Mouse (Mus musculus) midbrain, embryonic 16.5 days (tissue): ENCODE measurements around the gene Patl2. TPM values are rescaled to one million over a fixed set of nuclear protein-coding genes. Genes with fewer than 3 reads are reported as not detected.
A peak's percentile ranks its signal among the peaks of the same experiment; 100 is the strongest.
"Not testable (repeated sequence)": the region's sequence is repeated elsewhere in the genome, so short reads cannot be mapped to it uniquely, and the experiment has no call there.

Experiments
- ATAC-seq: fragments of 200-750 bp; cut with Nextera tagmentation; 2 replicates; pipeline ENCODE4 v1.8.0; 2017; ENCODE audit warnings: moderate TSS enrichment
- H3K27ac ChIP-seq: fragments of 300-500 bp; sonication (generic); 2 replicates; pipeline ENCODE4 v1.5.1; 2014; ENCODE audit warnings: mild to moderate bottlenecking, low read length, mixed read lengths
- H3K27me3 ChIP-seq: fragments of 300-500 bp; sonication (generic); 2 replicates; pipeline ENCODE4 v1.6.1; 2014; ENCODE audit warnings: low read depth, low read length, mixed read lengths; ENCODE audit not compliant: control insufficient read depth, insufficient read depth
- H3K36me3 ChIP-seq: fragments of 300-500 bp; sonication (generic); 2 replicates; pipeline ENCODE4 v1.6.1; 2014; ENCODE audit warnings: mild to moderate bottlenecking, low read length, moderate library complexity, mixed read lengths; ENCODE audit not compliant: control insufficient read depth, insufficient read depth
- H3K4me1 ChIP-seq: fragments of 300-500 bp; sonication (generic); 2 replicates; pipeline ENCODE4 v1.6.1; 2014; ENCODE audit warnings: mild to moderate bottlenecking, low read length, mixed read lengths; ENCODE audit not compliant: control insufficient read depth, insufficient read depth
- H3K4me2 ChIP-seq: fragments of 300-500 bp; sonication (generic); 2 replicates; pipeline ENCODE4 v1.6.1; 2014; ENCODE audit warnings: mild to moderate bottlenecking, low read length, mixed read lengths
- H3K4me3 ChIP-seq: fragments of 300-500 bp; sonication (generic); 2 replicates; pipeline ENCODE4 v1.5.1; 2014; ENCODE audit warnings: low read depth, mild to moderate bottlenecking, low read length, moderate library complexity, mixed read lengths
- H3K9ac ChIP-seq: fragments of 300-500 bp; sonication (generic); 2 replicates; pipeline ENCODE4 v1.6.1; 2014; ENCODE audit warnings: low read depth, low read length, mixed read lengths
- H3K9me3 ChIP-seq: fragments of 300-500 bp; sonication (generic); replicated peaks from 2 replicates; pipeline ENCODE4 v1.6.1; 2014; ENCODE audit warnings: mild to moderate bottlenecking, low read length, mixed read lengths; ENCODE audit not compliant: control insufficient read depth, poor library complexity, severe bottlenecking
- WGBS: fragments of 180-500 bp; shearing (Covaris S2); extraction: QIAGEN DNeasy Blood & Tissue Kit; methylation state at CpG from one replicate; pipeline ENCODE4 v1.1.7; 2014; 5-methylcytosine and 5-hydroxymethylcytosine counted together
- polyA plus RNA-seq: library from polyadenylated mRNA; unstranded; fragments of >200 nt; fragmentation: Nextera tagmentation; extraction: Ambion mirVana; gene quantifications from 2 replicates; pipeline ENCODE4 v1.2.1, GENCODE M21; 2015

The Patl2 gene
- polyA plus RNA-seq, 1 experiment from 2014 or later, result not detected

GRCm38 (mm10) chr2:122117961-122118958, 67.7 kb downstream of the Patl2 start, which contains the start of gene Spg11:
TSS of gene Spg11 (minus strand) at chr2:122118386.
- Histone ChIP-seq H3K4me3 (peak within 1 kb of the TSS; percentile 97), H3K9me3 (no peaks in the 10 kb centered on the region), H3K4me1 (peaks cover 10% of the 10 kb centered on the region), H3K9ac (peak within 1 kb of the TSS; percentile 98), H3K4me2 (peak within 1 kb of the TSS; percentile 70), H3K27me3 (no peaks in the 10 kb centered on the region), H3K36me3 (peaks cover 2% of the 10 kb centered on the region; the same call in 1 of the 2 replicates), H3K27ac (peak within 1 kb of the TSS; percentile 97)
- ATAC-seq, result peak; percentile 100
- WGBS, result under 1% methylated on average over 46 of the region's 47 CpGs

DNA sequence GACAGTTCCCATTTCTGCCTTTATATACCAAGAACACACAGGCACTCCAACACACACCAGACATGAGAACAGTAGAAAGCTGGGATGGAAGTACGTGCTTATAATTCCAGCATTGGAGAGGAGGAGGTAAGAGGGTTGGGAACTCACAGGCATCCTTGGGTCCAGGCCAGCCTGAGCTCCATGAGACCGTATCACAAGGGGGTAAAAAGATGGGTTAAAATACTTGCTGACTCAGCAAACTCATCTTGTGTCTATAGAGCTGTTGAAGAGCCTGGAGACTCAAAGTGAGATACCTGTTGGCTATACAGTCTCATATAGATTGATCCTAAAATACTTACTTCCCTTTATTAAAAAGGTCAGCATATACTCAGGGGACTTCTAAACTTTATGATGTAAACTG, 69.1 kb downstream of the Patl2 start:
- Histone ChIP-seq H3K4me2 (peak overlapping the region; percentile 70; the same call in 1 of the 2 replicates), H3K27ac (no peak overlapping the region), H3K4me3 (no peak overlapping the region), H3K9ac (no peak overlapping the region), H3K27me3 (no peaks in the 10 kb centered on the region), H3K4me1 (peaks cover 10% of the 10 kb centered on the region), H3K36me3 (peaks cover 3% of the 10 kb centered on the region), H3K9me3 (no peaks in the 10 kb centered on the region)
- 88% methylated on average over 2 of the region's 2 CpGs for WGBS
- no peak for ATAC-seq

DNA sequence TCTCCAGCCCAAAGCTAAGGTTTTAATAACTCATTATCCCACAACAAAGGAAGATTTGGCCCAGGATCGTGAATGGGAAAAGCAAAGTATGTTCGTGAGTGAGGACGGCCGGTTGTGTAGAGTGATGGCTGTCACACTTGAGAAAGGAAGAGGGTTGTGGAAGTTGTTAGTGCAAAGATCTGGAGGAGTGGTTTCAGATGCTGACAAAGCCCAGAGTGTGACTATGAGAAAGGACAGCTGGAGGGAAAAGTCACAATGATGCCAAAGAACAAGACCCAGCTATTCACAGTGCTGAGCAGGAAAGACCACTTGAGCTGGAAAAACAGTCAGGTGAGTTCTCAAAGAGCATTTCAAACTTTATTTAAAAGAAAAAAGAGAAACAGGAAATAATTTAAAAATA, 76.3 kb downstream of the Patl2 start:
- no peak for ATAC-seq
- H3K4me2 ChIP-seq, result no peak overlapping the region

GRCm38 (mm10) chr2:122108101-122108500, 77.9 kb downstream of the Patl2 start:
- H3K4me2 ChIP-seq, result no peak overlapping the region
- no peaks in the 10 kb centered on the region for H3K4me1 ChIP-seq
- 88% methylated on average over 14 of the region's 14 CpGs for WGBS
- H3K27me3 ChIP-seq, result no peaks in the 10 kb centered on the region
- peaks cover 16% of the 10 kb centered on the region for H3K36me3 ChIP-seq
- no peak overlapping the region for H3K27ac ChIP-seq
- no peak overlapping the region for H3K9ac ChIP-seq
- no peak for ATAC-seq
- no peak overlapping the region for H3K4me3 ChIP-seq
- no peaks in the 10 kb centered on the region for H3K9me3 ChIP-seq

More for the DNA sequence above, 76.3 kb downstream of the Patl2 start:
- 89% methylated on average over 4 of the region's 4 CpGs for WGBS
- no peaks in the 10 kb centered on the region for H3K27me3 ChIP-seq
- H3K27ac ChIP-seq, result no peak overlapping the region
- peaks cover 19% of the 10 kb centered on the region for H3K36me3 ChIP-seq
- no peak overlapping the region for H3K4me3 ChIP-seq
- H3K9me3 ChIP-seq, result no peaks in the 10 kb centered on the region
- H3K9ac ChIP-seq, result no peak overlapping the region
- no peaks in the 10 kb centered on the region for H3K4me1 ChIP-seq

- no peak for ATAC-seq
- Histone ChIP-seq H3K27ac (no peak overlapping the region), H3K27me3 (no peaks in the 10 kb centered on the region), H3K4me3 (no peak overlapping the region), H3K9ac (no peak overlapping the region), H3K9me3 (no peaks in the 10 kb centered on the region), H3K4me2 (no peak overlapping the region), H3K36me3 (peaks cover 8% of the 10 kb centered on the region; the same call in 1 of the 2 replicates), H3K4me1 (no peaks in the 10 kb centered on the region)
Measured at GRCm38 (mm10) chr2:122102070-122102469, 83.9 kb downstream of the Patl2 start.

DNA sequence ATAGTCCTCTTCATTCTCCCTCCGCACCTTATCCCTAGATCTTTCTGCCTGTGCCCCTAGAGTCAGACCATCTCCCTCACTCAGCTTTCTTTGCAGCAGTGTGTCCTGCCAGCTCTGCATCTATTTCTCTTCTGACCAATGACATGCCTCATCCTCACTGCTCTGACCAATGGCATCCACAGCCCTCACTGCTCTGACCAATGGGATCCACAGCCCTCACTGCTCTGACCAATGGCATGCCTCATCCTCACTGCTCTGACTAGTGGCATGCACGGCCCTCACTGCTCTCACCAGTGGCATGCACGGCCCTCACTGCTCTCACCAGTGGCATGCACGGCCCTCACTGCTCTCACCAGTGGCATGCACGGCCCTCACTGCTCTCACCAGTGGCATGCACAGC, 88.3 kb downstream of the Patl2 start:
- H3K4me1 ChIP-seq, H3K4me2 ChIP-seq, ATAC-seq, H3K4me3 ChIP-seq, H3K9me3 ChIP-seq, H3K9ac ChIP-seq, H3K27me3 ChIP-seq, H3K27ac ChIP-seq: not testable (repeated sequence)
- peaks cover 33% of the 10 kb centered on the region for H3K36me3 ChIP-seq
- WGBS, result 81% methylated on average over 5 of the region's 5 CpGs

DNA sequence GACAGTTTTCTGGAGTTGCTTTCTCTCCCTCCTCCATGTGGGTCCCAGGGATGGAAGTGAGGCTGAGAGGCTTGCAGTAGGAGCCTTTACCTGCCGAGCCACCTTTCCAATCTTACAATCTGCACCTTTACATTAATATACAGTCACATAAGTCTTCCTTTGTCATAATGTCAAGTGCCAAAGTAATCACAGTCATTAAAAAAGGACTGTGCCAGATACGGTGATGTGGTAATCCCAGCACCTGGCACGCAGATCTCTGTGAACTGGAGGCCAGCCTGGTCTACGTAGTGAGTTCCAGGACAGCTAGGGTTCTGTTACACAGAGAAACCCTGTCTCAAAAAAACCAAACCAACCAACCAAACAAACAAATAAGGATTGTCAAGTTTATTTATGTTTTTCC, 92.1 kb downstream of the Patl2 start:
- H3K4me1 ChIP-seq, result no peaks in the 10 kb centered on the region
- WGBS, result 92% methylated on average over 4 of the region's 4 CpGs
- H3K9ac ChIP-seq, result no peak overlapping the region
- H3K4me3 ChIP-seq, result no peak overlapping the region
- H3K4me2 ChIP-seq, result no peak overlapping the region
- no peak for ATAC-seq
- H3K36me3 ChIP-seq, result peaks cover 41% of the 10 kb centered on the region
- H3K27ac ChIP-seq, result no peak overlapping the region
- H3K9me3 ChIP-seq, result no peaks in the 10 kb centered on the region
- H3K27me3 ChIP-seq, result no peaks in the 10 kb centered on the region

DNA sequence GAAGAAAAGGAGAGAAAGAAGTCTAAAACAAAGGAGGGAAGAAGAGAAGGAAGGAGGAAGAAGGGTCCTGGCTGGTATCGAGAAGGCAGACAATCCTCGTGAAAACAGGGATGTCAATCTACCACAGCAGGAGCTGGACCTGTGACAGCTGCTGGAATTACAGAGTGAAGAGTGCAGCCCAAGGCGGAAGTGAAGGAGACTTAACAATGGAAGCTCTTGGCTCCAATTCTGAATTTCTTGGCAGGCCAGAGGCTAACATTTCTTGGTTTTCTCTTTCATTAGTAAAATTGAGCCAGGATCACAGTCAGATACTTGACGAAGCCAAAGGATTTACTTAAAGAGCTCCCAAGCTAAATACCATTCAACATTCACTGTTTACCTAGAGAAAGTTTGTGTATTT, 99.5 kb downstream of the Patl2 start:
- H3K4me2 ChIP-seq, result no peak overlapping the region
- H3K27ac ChIP-seq, result no peak overlapping the region
- no peak overlapping the region for H3K4me3 ChIP-seq
- no peak for ATAC-seq
- no peaks in the 10 kb centered on the region for H3K4me1 ChIP-seq
- H3K9ac ChIP-seq, result no peak overlapping the region
- H3K9me3 ChIP-seq, result no peaks in the 10 kb centered on the region
- H3K36me3 ChIP-seq, result peaks cover 37% of the 10 kb centered on the region
- 65% methylated on average over 4 of the region's 4 CpGs for WGBS
- no peaks in the 10 kb centered on the region for H3K27me3 ChIP-seq

GRCm38 (mm10) chr2:122081728-122082456, 104.1 kb downstream of the Patl2 start:
- H3K4me1 ChIP-seq, result no peaks in the 10 kb centered on the region
- 49% methylated on average over 7 of the region's 7 CpGs for WGBS
- no peaks in the 10 kb centered on the region for H3K27me3 ChIP-seq
- peaks cover 32% of the 10 kb centered on the region for H3K36me3 ChIP-seq
- ATAC-seq, result no peak
- no peak overlapping the region for H3K9ac ChIP-seq
- H3K27ac ChIP-seq, result no peak overlapping the region
- no peak overlapping the region for H3K4me2 ChIP-seq
- H3K4me3 ChIP-seq, result no peak overlapping the region
- no peaks in the 10 kb centered on the region for H3K9me3 ChIP-seq
